Mouse (Mus musculus) urinary bladder, postnatal 14 days (tissue): ENCODE results near the gene Nhlh1.

ENCODE experiments used
- DNase-seq: peaks from one replicate; pipeline ENCODE4 v3.0.0; 2021; ENCODE audit warnings: low spot score

Nhlh1 gene

GRCm38 (mm10) chr1:172016660-172017516, 40.5 kb downstream of the Nhlh1 start:
- DNase-seq: no peak

DNA sequence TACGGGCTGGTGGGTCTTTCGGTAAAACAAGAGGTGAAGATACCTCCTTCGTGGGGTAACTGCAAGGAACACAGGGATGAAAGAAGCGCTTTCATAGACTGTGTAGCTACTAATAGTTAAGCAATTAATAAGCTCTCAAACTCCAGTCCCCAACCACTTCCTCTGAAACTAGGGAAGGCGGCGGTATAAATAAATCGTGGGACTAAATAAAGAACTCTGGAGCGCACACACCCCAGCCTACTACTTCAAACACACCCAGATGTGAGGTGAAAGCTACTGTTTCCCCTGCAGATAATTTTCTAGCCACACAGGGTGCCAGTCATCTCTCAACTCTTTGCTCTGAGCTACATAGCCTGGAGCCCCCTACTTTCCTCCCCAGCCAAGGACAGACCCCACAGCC, 41.3 kb downstream of the Nhlh1 start:
- DNase-seq: no peak

DNA sequence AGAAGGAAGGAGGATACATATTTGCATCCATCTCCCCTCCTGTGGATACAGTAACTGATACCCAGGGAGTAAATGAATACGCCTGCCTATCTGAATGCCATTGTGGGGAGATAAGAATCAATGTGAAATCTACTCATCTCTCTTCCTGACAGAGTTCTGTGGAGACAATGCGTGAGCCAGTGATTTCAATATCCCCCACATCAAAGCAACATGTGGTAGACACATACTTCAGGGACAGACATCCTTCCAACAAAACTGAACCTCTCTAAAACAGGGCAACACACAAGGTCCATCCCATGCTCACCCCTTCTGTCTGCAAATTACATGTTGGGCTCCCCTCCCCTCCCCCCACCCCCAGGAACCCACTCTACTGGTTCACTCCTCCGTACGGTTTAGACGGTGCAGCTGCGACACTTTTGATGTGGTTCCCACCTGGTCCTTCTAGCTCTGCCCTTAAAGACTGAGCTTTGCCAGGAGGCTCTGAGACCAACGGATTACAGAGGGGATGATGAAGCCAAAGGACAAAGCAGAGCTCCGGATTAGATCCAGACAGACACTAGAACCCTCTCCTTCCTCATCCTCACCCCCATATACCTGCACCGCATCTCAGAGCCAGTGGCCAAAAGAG, 41.9 kb downstream of the Nhlh1 start:
- DNase-seq: no peak

DNA sequence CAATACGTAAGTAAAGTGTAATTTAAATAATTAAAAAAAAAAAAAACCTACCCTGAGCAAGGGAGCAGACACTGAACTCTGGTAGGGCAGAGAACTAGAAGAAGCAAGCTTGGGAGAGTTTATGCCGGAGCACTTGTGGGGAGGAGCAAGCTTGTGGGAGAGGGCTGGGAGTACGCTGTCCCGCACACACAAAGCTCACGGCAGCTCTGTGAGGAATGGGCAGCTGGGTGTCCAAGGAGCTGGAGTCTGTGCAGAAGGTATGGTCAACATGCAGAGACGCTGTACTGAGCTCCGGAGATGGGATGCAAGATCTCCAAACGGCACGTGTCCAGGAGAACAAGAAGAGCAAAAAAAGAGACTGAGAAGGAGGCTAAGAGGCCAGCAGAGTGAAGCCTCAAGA, 42.6 kb downstream of the Nhlh1 start:
- DNase-seq: no peak

- DNase-seq: peak; percentile 72
Observed at GRCm38 (mm10) chr1:172012030-172012429, 45.3 kb downstream of the Nhlh1 start.

GRCm38 (mm10) chr1:172010042-172010824, 47.1 kb downstream of the Nhlh1 start:
- no peak for DNase-seq

DNA sequence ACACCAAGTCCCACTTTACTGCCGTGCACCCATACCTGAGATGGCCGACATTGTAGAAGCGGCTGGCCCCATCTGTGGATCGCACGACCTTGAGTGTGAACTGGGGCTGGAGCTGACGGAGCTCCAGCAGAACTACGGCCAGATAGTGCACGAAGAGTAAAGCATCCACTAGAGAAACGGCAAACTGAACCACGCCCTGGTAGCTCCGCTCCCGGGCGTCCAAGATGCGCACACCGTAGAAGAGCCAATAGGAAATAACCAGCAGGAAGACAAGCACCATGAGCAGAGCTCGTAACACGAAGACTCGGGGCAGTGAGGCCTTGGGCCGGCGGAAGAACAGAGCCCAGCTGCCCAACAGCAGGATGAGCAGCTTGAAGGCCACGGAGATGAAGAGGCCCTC, 48.0 kb downstream of the Nhlh1 start:
- DNase-seq: no peak

- DNase-seq: no peak
Observed at GRCm38 (mm10) chr1:172008351-172008750, 49.0 kb downstream of the Nhlh1 start.

GRCm38 (mm10) chr1:172007761-172008160, 49.6 kb downstream of the Nhlh1 start:
- no peak for DNase-seq
